Mouse (Mus musculus) CH12.LX (cell line): ENCODE results near the gene Nat10.

ENCODE experiments used
- CTCF ChIP-seq, 2 experiments: IDR thresholded peaks in 1 of 2; conservative IDR thresholded peaks in 1 of 2; 2 replicates each; pipeline ENCODE4 v1.5.1; 2011 to 2012; ENCODE audit warnings: low read depth in 2 of 2, low read length in 2 of 2, improper control_type of control experiment in 1 of 2, inconsistent platforms in 1 of 2, mild to moderate bottlenecking in 1 of 2, moderate library complexity in 1 of 2
- E2F4 ChIP-seq: IDR thresholded peaks from 2 replicates; pipeline ENCODE4 v1.6.1; 2011; ENCODE audit warnings: low read depth, low read length, improper control_type of control experiment; ENCODE audit not compliant: insufficient replicate concordance
- ELF1 ChIP-seq: IDR thresholded peaks from 2 replicates; pipeline ENCODE4 v1.6.1; 2014; ENCODE audit warnings: low read depth, mild to moderate bottlenecking, inconsistent platforms, low read length, improper control_type of control experiment
- EP300 ChIP-seq: IDR thresholded peaks from 2 replicates; pipeline ENCODE4 v1.6.1; 2011; ENCODE audit warnings: low read length, improper control_type of control experiment
- MXI1 ChIP-seq: IDR thresholded peaks from 2 replicates; pipeline ENCODE4 v1.6.1; 2011; ENCODE audit warnings: mild to moderate bottlenecking, low read depth, low read length, improper control_type of control experiment
- POLR2A ChIP-seq: IDR thresholded peaks from 2 replicates; pipeline ENCODE4 v1.6.1; 2011; ENCODE audit warnings: low read depth, mild to moderate bottlenecking, improper control_type of control experiment, low read length
- UBTF ChIP-seq: IDR thresholded peaks from 2 replicates; pipeline ENCODE4 v1.6.1; 2012; ENCODE audit warnings: low read depth, mild to moderate bottlenecking, inconsistent platforms, low read length, improper control_type of control experiment, moderate library complexity
- ZNF384 ChIP-seq: IDR thresholded peaks from 2 replicates; pipeline ENCODE4 v1.6.1; 2012; ENCODE audit warnings: low read depth, low read length, improper control_type of control experiment, inconsistent platforms

DNA sequence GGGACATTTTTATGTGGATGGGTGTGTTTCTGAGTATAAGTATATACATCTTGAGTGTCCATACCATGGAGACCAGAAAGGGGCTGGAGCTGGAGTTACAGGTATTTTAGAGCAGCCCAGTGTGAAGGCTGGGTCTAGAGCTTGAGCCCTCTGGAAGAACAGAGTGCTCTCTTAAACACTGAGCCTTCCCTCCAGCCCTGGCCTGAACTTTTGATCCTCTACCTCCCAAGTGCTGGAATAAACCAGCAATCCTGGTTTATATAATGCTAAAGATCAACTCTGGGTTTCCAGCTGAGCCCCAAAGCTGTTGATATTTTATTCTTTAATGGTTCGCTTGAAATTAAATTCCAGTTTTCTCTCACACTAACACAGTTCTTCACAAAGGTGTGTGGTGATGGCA lies 41.4 kb upstream of the Nat10 start:
- TF ChIP-seq E2F4 (no peak), POLR2A (no peak), CTCF (conservative IDR thresholded peaks at IDR 0.05 in 1 of 2, IDR thresholded peaks at IDR 0.05 in 1 of 2; ENCODE audit: low read depth in 2 of 2, low read length in 2 of 2) (no peak), EP300 (no peak), ZNF384 (no peak), ELF1 (no peak), UBTF (no peak), MXI1 (no peak)
